Comparison of ENCODE assay signal across 22 mouse cellular contexts in the genomic region with DNA sequence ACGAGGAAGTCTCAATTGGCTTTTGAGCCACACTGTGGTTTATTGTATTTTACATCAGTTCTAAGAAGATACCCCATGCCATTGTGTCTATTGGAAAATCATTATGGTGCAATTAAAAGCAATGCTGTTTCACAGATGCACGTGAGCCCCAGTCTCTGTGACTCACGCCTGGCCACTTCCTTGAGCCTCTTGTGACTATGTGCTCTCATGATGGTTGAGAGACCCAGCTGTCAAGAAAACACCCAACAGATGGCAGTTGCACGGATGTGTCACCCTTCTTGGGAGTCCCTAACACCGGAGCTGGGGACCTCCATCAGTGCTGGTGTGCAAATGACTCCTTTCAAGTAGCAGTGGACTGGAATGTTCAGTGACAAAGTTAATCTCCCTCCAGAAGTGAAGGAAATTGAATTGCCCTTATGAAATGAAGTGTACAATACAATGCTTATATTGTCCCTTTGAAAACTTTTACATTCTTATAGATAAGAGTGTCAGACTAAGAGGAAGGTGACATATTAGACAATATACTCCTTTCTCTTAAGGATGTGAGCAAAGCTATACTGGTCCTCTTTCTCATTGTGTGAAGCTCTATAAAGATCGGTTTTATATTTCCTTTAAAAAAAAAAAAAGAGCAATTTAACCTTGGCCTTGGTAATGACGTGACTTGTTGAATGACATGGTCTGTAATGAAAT.
A peak's percentile ranks its signal among the peaks of the same experiment; 100 is the strongest.
DNase-seq lines count a peak whose midpoint lies in the region; ATAC-seq lines count a peak whose summit lies in the region.
"Had no signal": no experiment of that assay in that cellular context is flagged by ENCODE, and none has a peak within 500 bp of the region (broad histone marks: within the 10 kb centered on the region; RNA-seq: fewer than 3 reads in every experiment).

No protein-coding gene starts in this region.

- no peak overlapping the region for H3K27ac ChIP-seq in midbrain, embryonic 11.5 days (ENCODE audit: low read depth, low read length)
- H3K27ac ChIP-seq in midbrain, embryonic 13.5 days, result no peak overlapping the region
- no peak overlapping the region for H3K27ac ChIP-seq in hindbrain, embryonic 16.5 days (ENCODE audit: low read depth, low read length)
- H3K27ac ChIP-seq: embryonic facial prominence, embryonic 12.5 days; heart, embryonic 13.5 days; hindbrain, embryonic 15.5 days; layer of hippocampus, adult 2 months; liver, embryonic 14.5 days had no signal

- 0 out of 2 replicates have a peak, but pooled peaks have one; percentile 31 for ATAC-seq in midbrain, embryonic 11.5 days (ENCODE audit: low FRiP score)
- no peak for ATAC-seq in midbrain, embryonic 13.5 days
- peak; percentile 51 for ATAC-seq in CD4-positive, CD25-positive, alpha-beta regulatory T cell, adult 4 months
- peak; percentile 39 for ATAC-seq in inflammation-experienced regulatory T-cells, adult 6 months
- 0 out of 2 replicates have a peak, but pooled peaks have one; percentile 31 for ATAC-seq in monocyte, adult 5-6 weeks (replicated peaks; ENCODE audit: insufficient number of reproducible peaks, low FRiP score, low TSS enrichment, poor library complexity, severe bottlenecking)
- ATAC-seq in hindbrain, embryonic 16.5 days, result no peak
- ATAC-seq: forebrain, postnatal 0 days had no signal

- H3K9ac ChIP-seq in midbrain, embryonic 11.5 days (ENCODE audit: low read length), result no peak overlapping the region
- no peak overlapping the region for H3K9ac ChIP-seq in midbrain, embryonic 13.5 days (replicated peaks)
- no peak overlapping the region for H3K9ac ChIP-seq in hindbrain, embryonic 16.5 days (ENCODE audit: low read depth, low read length)
- H3K9ac ChIP-seq: embryonic facial prominence, embryonic 12.5 days; forebrain, postnatal 0 days; heart, embryonic 13.5 days; hindbrain, embryonic 15.5 days; liver, embryonic 14.5 days had no signal

- WGBS in midbrain, embryonic 11.5 days, result 75% methylated on average over 7 of the region's 7 CpGs
- WGBS in midbrain, embryonic 13.5 days, result 61% methylated on average over 7 of the region's 7 CpGs
- 72% methylated on average over 7 of the region's 7 CpGs for WGBS in hindbrain, embryonic 16.5 days

- no peak overlapping the region for H3K4me2 ChIP-seq in midbrain, embryonic 11.5 days
- no peak overlapping the region for H3K4me2 ChIP-seq in midbrain, embryonic 13.5 days (replicated peaks)
- no peak overlapping the region for H3K4me2 ChIP-seq in hindbrain, embryonic 16.5 days (ENCODE audit: low read length)
- H3K4me2 ChIP-seq: embryonic facial prominence, embryonic 12.5 days; heart, embryonic 13.5 days; hindbrain, embryonic 15.5 days had no signal

- H3K4me1 ChIP-seq in midbrain, embryonic 11.5 days (ENCODE audit: control insufficient read depth, insufficient read depth, low read length), result peaks cover 8% of the 10 kb centered on the region
- peaks cover 17% of the 10 kb centered on the region for H3K4me1 ChIP-seq in midbrain, embryonic 13.5 days (replicated peaks)
- H3K4me1 ChIP-seq in hindbrain, embryonic 16.5 days (ENCODE audit: control insufficient read depth, insufficient read depth, low read depth, low read length), result no peaks in the 10 kb centered on the region; the same call in 1 of the 2 replicates
- H3K4me1 ChIP-seq: embryonic facial prominence, embryonic 12.5 days; hindbrain, embryonic 15.5 days; megakaryocyte, embryonic 14.5 days had no signal

- no peaks in the 10 kb centered on the region for H3K27me3 ChIP-seq in midbrain, embryonic 11.5 days (ENCODE audit: control insufficient read depth, insufficient read depth, low read length)
- 0 out of 2 replicates have a peak, but pooled peaks cover under 1% of the 10 kb centered on the region for H3K27me3 ChIP-seq in midbrain, embryonic 13.5 days
- no peaks in the 10 kb centered on the region; the same call in 1 of the 2 replicates for H3K27me3 ChIP-seq in hindbrain, embryonic 16.5 days (replicated peaks; ENCODE audit: control insufficient read depth, insufficient read depth, low read length)
- H3K27me3 ChIP-seq: embryonic facial prominence, embryonic 12.5 days; heart, embryonic 13.5 days; megakaryocyte, embryonic 14.5 days had no signal

- H3K4me3 ChIP-seq in midbrain, embryonic 11.5 days (ENCODE audit: low read depth, low read length), result no peak overlapping the region
- H3K4me3 ChIP-seq in midbrain, embryonic 13.5 days (replicated peaks), result no peak overlapping the region
- no peak overlapping the region for H3K4me3 ChIP-seq in hindbrain, embryonic 16.5 days (ENCODE audit: low read length)
- H3K4me3 ChIP-seq: embryonic facial prominence, embryonic 12.5 days; heart, embryonic 13.5 days; hindbrain, embryonic 15.5 days; layer of hippocampus, adult 2 months; megakaryocyte, embryonic 14.5 days had no signal

- no peaks in the 10 kb centered on the region for H3K9me3 ChIP-seq in midbrain, embryonic 11.5 days (ENCODE audit: control insufficient read depth, low read length)
- H3K9me3 ChIP-seq in midbrain, embryonic 13.5 days, result no peaks in the 10 kb centered on the region
- no peaks in the 10 kb centered on the region for H3K9me3 ChIP-seq in hindbrain, embryonic 16.5 days (ENCODE audit: control insufficient read depth, low read length)
- H3K9me3 ChIP-seq: embryonic facial prominence, embryonic 12.5 days; heart, embryonic 13.5 days; hindbrain, embryonic 15.5 days had no signal

- no peak for DNase-seq in midbrain, embryonic 11.5 days (ENCODE audit: low spot score, missing footprints)
- DNase-seq in thymus, adult 18-20 months, result no peak
- no peak for DNase-seq in adrenal gland, adult 8-10 months
- DNase-seq: adrenal gland, postnatal 25 days; cerebellum, adult 18-20 months; forebrain, postnatal 0 days; heart, postnatal 4 days; kidney, adult 8-10 months; kidney, postnatal 14 days; right cerebral cortex, adult 18-20 months; thymus, postnatal 4 days had no signal

- no peaks in the 10 kb centered on the region for H3K36me3 ChIP-seq in midbrain, embryonic 11.5 days (ENCODE audit: control insufficient read depth, insufficient read depth, low read length)
- H3K36me3 ChIP-seq in midbrain, embryonic 13.5 days, result no peaks in the 10 kb centered on the region
- H3K36me3 ChIP-seq in hindbrain, embryonic 16.5 days (ENCODE audit: control insufficient read depth, insufficient read depth, low read length), result no peaks in the 10 kb centered on the region
- H3K36me3 ChIP-seq: embryonic facial prominence, embryonic 12.5 days; heart, embryonic 13.5 days; hindbrain, embryonic 15.5 days had no signal

Comparison
In these comparisons a context has a peak if more than half of its experiments do, and no peak if none do; other contexts are left out.
1. ATAC-seq: peak in midbrain, embryonic 11.5 days (single experiment), CD4-positive, CD25-positive, alpha-beta regulatory T cell, adult 4 months (single experiment), inflammation-experienced regulatory T-cells, adult 6 months (single experiment) and monocyte, adult 5-6 weeks (single experiment); none in midbrain, embryonic 13.5 days (single experiment) and hindbrain, embryonic 16.5 days (single experiment).